Mouse (Mus musculus) erythroblast, embryonic 14.5 days (primary cell): Measurements from ENCODE around the gene Abca4. TPM values are rescaled to one million over a fixed set of nuclear protein-coding genes. Genes with fewer than 3 reads are reported as not detected.
A peak's percentile ranks its signal among the peaks of the same experiment; 100 is the strongest.
"Not testable (repeated sequence)": the region's sequence is repeated elsewhere in the genome, so short reads cannot be mapped to it uniquely, and the experiment has no call there.

Experiments used
- H3K27me3 ChIP-seq: 2 replicates; pipeline ENCODE4 v1.6.1; 2012; ENCODE audit warnings: inconsistent platforms; ENCODE audit not compliant: control insufficient read depth
- H3K36me3 ChIP-seq: 2 replicates; pipeline ENCODE4 v1.6.1; 2012; ENCODE audit warnings: mild to moderate bottlenecking, inconsistent platforms; ENCODE audit not compliant: control insufficient read depth
- H3K4me1 ChIP-seq: 2 replicates; pipeline ENCODE4 v1.6.1; 2012; ENCODE audit warnings: inconsistent platforms; ENCODE audit not compliant: control insufficient read depth
- H3K4me3 ChIP-seq: replicated peaks from 2 replicates; pipeline ENCODE3; 2012; ENCODE audit warnings: moderate library complexity, mild to moderate bottlenecking, inconsistent platforms
- H3K9me3 ChIP-seq: 2 replicates; pipeline ENCODE4 v1.6.1; 2012; ENCODE audit warnings: low read length, inconsistent platforms, mixed read lengths; ENCODE audit not compliant: control insufficient read depth
- GATA1 ChIP-seq: IDR thresholded peaks from 2 replicates; pipeline ENCODE4 v1.6.1; 2012; ENCODE audit warnings: low read length, inconsistent platforms, mixed read lengths
- TAL1 ChIP-seq: IDR thresholded peaks from 3 replicates; pipeline ENCODE4 v1.6.1; 2012; ENCODE audit warnings: low read length, inconsistent platforms, mixed read lengths
- polyA plus RNA-seq: library from polyadenylated mRNA; stranded (reverse); fragments of >175 nt; gene quantifications from 2 replicates; pipeline ENCODE4 v1.2.3, GENCODE M21; 2012

Gene Abca4
- polyA plus RNA-seq, 1 experiment: 0.05 TPM

GRCm38 (mm10) chr3:122208296-122209225, 164.3 kb downstream of the Abca4 start:
- no peaks in the 10 kb centered on the region; the same call in 1 of the 2 replicates for H3K4me1 ChIP-seq
- no peak for TF ChIP-seq GATA1
- TF ChIP-seq TAL1: no peak
- no peaks in the 10 kb centered on the region for H3K27me3 ChIP-seq
- H3K36me3 ChIP-seq: no peaks in the 10 kb centered on the region
- no peaks in the 10 kb centered on the region for H3K9me3 ChIP-seq
- H3K4me3 ChIP-seq: no peak overlapping the region

- H3K4me3 ChIP-seq: no peak overlapping the region
- H3K4me1 ChIP-seq: no peaks in the 10 kb centered on the region; the same call in 1 of the 2 replicates
- no peaks in the 10 kb centered on the region for H3K27me3 ChIP-seq
- H3K36me3 ChIP-seq: no peaks in the 10 kb centered on the region
- no peak for TF ChIP-seq TAL1
- no peak for TF ChIP-seq GATA1
- H3K9me3 ChIP-seq: no peaks in the 10 kb centered on the region
Measured at GRCm38 (mm10) chr3:122209511-122209910, 165.3 kb downstream of the Abca4 start.

- TF ChIP-seq GATA1: no peak
- no peak for TF ChIP-seq TAL1
- no peaks in the 10 kb centered on the region for H3K27me3 ChIP-seq
- no peaks in the 10 kb centered on the region; the same call in 1 of the 2 replicates for H3K4me1 ChIP-seq
- no peak overlapping the region for H3K4me3 ChIP-seq
- H3K36me3 ChIP-seq: no peaks in the 10 kb centered on the region
- H3K9me3 ChIP-seq: no peaks in the 10 kb centered on the region
Measured at GRCm38 (mm10) chr3:122210434-122210833, 166.2 kb downstream of the Abca4 start.

- H3K27me3 ChIP-seq: no peaks in the 10 kb centered on the region
- H3K36me3 ChIP-seq: no peaks in the 10 kb centered on the region
- H3K4me1 ChIP-seq: no peaks in the 10 kb centered on the region; the same call in 1 of the 2 replicates
- H3K9me3 ChIP-seq: no peaks in the 10 kb centered on the region
- H3K4me3 ChIP-seq: no peak overlapping the region
- TF ChIP-seq GATA1 (no peak), TAL1 (no peak)
Measured at GRCm38 (mm10) chr3:122210846-122211245, 166.6 kb downstream of the Abca4 start.

GRCm38 (mm10) chr3:122211446-122212125, 167.3 kb downstream of the Abca4 start:
- H3K4me3 ChIP-seq: no peak overlapping the region
- H3K9me3 ChIP-seq: no peaks in the 10 kb centered on the region
- TF ChIP-seq GATA1 (no peak), TAL1 (no peak)
- no peaks in the 10 kb centered on the region for H3K27me3 ChIP-seq
- H3K4me1 ChIP-seq: no peaks in the 10 kb centered on the region; the same call in 1 of the 2 replicates
- no peaks in the 10 kb centered on the region for H3K36me3 ChIP-seq

GRCm38 (mm10) chr3:122221240-122222036, 177.2 kb downstream of the Abca4 start:
- Histone ChIP-seq H3K4me3 (no peak overlapping the region), H3K27me3 (peaks cover 8% of the 10 kb centered on the region; the same call in 1 of the 2 replicates), H3K9me3 (no peaks in the 10 kb centered on the region), H3K4me1 (no peaks in the 10 kb centered on the region), H3K36me3 (no peaks in the 10 kb centered on the region)
- TF ChIP-seq TAL1 (no peak), GATA1 (peak; percentile 91)

GRCm38 (mm10) chr3:122226972-122227371, 182.7 kb downstream of the Abca4 start:
- not testable (repeated sequence) for H3K36me3 ChIP-seq, H3K4me3 ChIP-seq, H3K4me1 ChIP-seq, H3K9me3 ChIP-seq
- H3K27me3 ChIP-seq: peaks cover 12% of the 10 kb centered on the region; the same call in 1 of the 2 replicates

Other genes with a start within 250 kb of the Abca4 start
- 0.30 and 0.37 TPM in 2 replicates for gene Abcd3, start 229.1 kb upstream of the Abca4 start, polyA plus RNA-seq
- gene Arhgap29, start 91.9 kb upstream of the Abca4 start, polyA plus RNA-seq: 0.01 TPM in 1 of 2 replicates, not detected in the other
- 124 and 137 TPM in 2 replicates for gene Gclm, start 201.1 kb downstream of the Abca4 start, polyA plus RNA-seq
- 0.62 and 0.87 TPM in 2 replicates for gene Dnttip2, start 229.9 kb downstream of the Abca4 start, polyA plus RNA-seq
- gene Bcar3, start 249.7 kb downstream of the Abca4 start, polyA plus RNA-seq: 0.04 TPM in 1 of 2 replicates, not detected in the other